Mouse (Mus musculus): ENCODE measurements around the gene Gm7534. TPM values are rescaled to one million over a fixed set of nuclear protein-coding genes. Genes with fewer than 3 reads are reported as not detected.
A peak's percentile ranks its signal among the peaks of the same experiment; 100 is the strongest.

The Gm7534 gene
- not detected in 2 replicates for polyA plus RNA-seq (2015; fragmentation: Nextera tagmentation; extraction: Ambion mirVana)

- 96% methylated on average over 4 of the region's 4 CpGs for WGBS
- no peaks in the 10 kb centered on the region for H3K36me3 ChIP-seq
- no peaks in the 10 kb centered on the region for H3K4me1 ChIP-seq (replicated peaks)
- no peak for ATAC-seq (ENCODE audit: low FRiP score)
- H3K4me3 ChIP-seq, result no peak within 1 kb of the TSS
- no peak within 1 kb of the TSS for H3K9ac ChIP-seq
- H3K9me3 ChIP-seq, result no peaks in the 10 kb centered on the region
- H3K4me2 ChIP-seq, result no peak within 1 kb of the TSS
- H3K27ac ChIP-seq, result no peak within 1 kb of the TSS
- H3K27me3 ChIP-seq, result 0 out of 2 replicates have a peak, but pooled peaks cover 3% of the 10 kb centered on the region
Observed at GRCm38 (mm10) chr4:134202904-134203303, at the start of gene Gm7534. Gm7534 (minus strand) TSS chr4:134203004.

- peak overlapping the region; percentile 84; the same call in 1 of the 2 replicates for H3K27ac ChIP-seq
Observed at GRCm38 (mm10) chr4:134252131-134252910, 49.5 kb upstream of the Gm7534 start.

GRCm38 (mm10) chr4:134251241-134252130 lies 48.7 kb upstream of the Gm7534 start:
- Histone ChIP-seq H3K4me2 (peak overlapping the region; percentile 79), H3K27me3 (peaks cover 100% of the 10 kb centered on the region), H3K36me3 (no peaks in the 10 kb centered on the region), H3K4me3 (peak overlapping the region; percentile 56), H3K4me1 (replicated peaks) (peaks cover 68% of the 10 kb centered on the region), H3K27ac (peak overlapping the region; percentile 84), H3K9me3 (no peaks in the 10 kb centered on the region), H3K9ac (peak overlapping the region; percentile 81)
- WGBS, result under 1% methylated on average over 90 of the region's 91 CpGs
- ATAC-seq (ENCODE audit: low FRiP score), result peak; percentile 61

More at GRCm38 (mm10) chr4:134252131-134252910, 49.5 kb upstream of the Gm7534 start:
- Histone ChIP-seq H3K4me1 (replicated peaks) (peaks cover 70% of the 10 kb centered on the region), H3K27me3 (peaks cover 94% of the 10 kb centered on the region), H3K4me2 (peak overlapping the region; percentile 79), H3K9ac (peak overlapping the region; percentile 81), H3K9me3 (no peaks in the 10 kb centered on the region), H3K36me3 (no peaks in the 10 kb centered on the region), H3K4me3 (peak overlapping the region; percentile 56)
- WGBS, result 3% methylated on average over 22 of the region's 22 CpGs
- ATAC-seq (ENCODE audit: low FRiP score), result no peak

- Histone ChIP-seq H3K27me3 (peaks cover 98% of the 10 kb centered on the region), H3K9ac (peak overlapping the region; percentile 81), H3K4me2 (peak overlapping the region; percentile 79), H3K4me3 (peak overlapping the region; percentile 56), H3K36me3 (no peaks in the 10 kb centered on the region), H3K4me1 (replicated peaks) (peaks cover 68% of the 10 kb centered on the region), H3K27ac (peak overlapping the region; percentile 84), H3K9me3 (no peaks in the 10 kb centered on the region)
- no peak for ATAC-seq (ENCODE audit: low FRiP score)
- WGBS, result 5% methylated on average over 10 of the region's 10 CpGs
Observed at GRCm38 (mm10) chr4:134250930-134251240, 48.1 kb upstream of the Gm7534 start.

GRCm38 (mm10) chr4:134250116-134250929 lies 47.5 kb upstream of the Gm7534 start:
- peak overlapping the region; percentile 56 for H3K4me3 ChIP-seq
- H3K9me3 ChIP-seq, result no peaks in the 10 kb centered on the region
- H3K4me1 ChIP-seq (replicated peaks), result peaks cover 69% of the 10 kb centered on the region
- peak overlapping the region; percentile 81 for H3K9ac ChIP-seq
- no peaks in the 10 kb centered on the region for H3K36me3 ChIP-seq
- ATAC-seq (ENCODE audit: low FRiP score), result no peak
- peak overlapping the region; percentile 79 for H3K4me2 ChIP-seq
- peaks cover 93% of the 10 kb centered on the region for H3K27me3 ChIP-seq
- WGBS, result 7% methylated on average over 27 of the region's 27 CpGs
- H3K27ac ChIP-seq, result no peak overlapping the region; the same call in 1 of the 2 replicates

- no peak for ATAC-seq (ENCODE audit: low FRiP score)
- no peaks in the 10 kb centered on the region for H3K9me3 ChIP-seq
- H3K4me1 ChIP-seq (replicated peaks), result peaks cover 71% of the 10 kb centered on the region
- H3K9ac ChIP-seq, result peak overlapping the region; percentile 66
- H3K4me2 ChIP-seq, result peak overlapping the region; percentile 79
- H3K4me3 ChIP-seq, result peak overlapping the region; percentile 56
- WGBS, result 1% methylated on average over 30 of the region's 30 CpGs
- no peak overlapping the region for H3K27ac ChIP-seq
- H3K27me3 ChIP-seq, result peaks cover 86% of the 10 kb centered on the region
- no peaks in the 10 kb centered on the region for H3K36me3 ChIP-seq
Observed at GRCm38 (mm10) chr4:134249651-134250050, 46.8 kb upstream of the Gm7534 start.

GRCm38 (mm10) chr4:134246719-134247258 lies 44.0 kb upstream of the Gm7534 start, which contains the start of gene Gm30191:
Gm30191 (plus strand) TSS chr4:134246935.
- Histone ChIP-seq H3K4me3 (peak within 1 kb of the TSS; percentile 87), H3K9me3 (no peaks in the 10 kb centered on the region), H3K4me1 (replicated peaks) (peaks cover 57% of the 10 kb centered on the region), H3K4me2 (peak within 1 kb of the TSS; percentile 96), H3K27ac (peak within 1 kb of the TSS; percentile 48; the same call in 1 of the 2 replicates), H3K27me3 (peaks cover 57% of the 10 kb centered on the region), H3K36me3 (no peaks in the 10 kb centered on the region), H3K9ac (peak within 1 kb of the TSS; percentile 90)
- no peak for ATAC-seq (ENCODE audit: low FRiP score)
- 79% methylated on average over 7 of the region's 7 CpGs for WGBS

- H3K9ac ChIP-seq, result no peak overlapping the region
- H3K4me2 ChIP-seq, result peak overlapping the region; percentile 96; the same call in 1 of the 2 replicates
- H3K27ac ChIP-seq, result peak overlapping the region; percentile 48; the same call in 1 of the 2 replicates
- H3K4me3 ChIP-seq, result no peak overlapping the region
- peaks cover 52% of the 10 kb centered on the region for H3K4me1 ChIP-seq (replicated peaks)
- H3K27me3 ChIP-seq, result peaks cover 52% of the 10 kb centered on the region
- ATAC-seq (ENCODE audit: low FRiP score), result 0 out of 2 replicates have a peak, but pooled peaks have one; percentile 1
- WGBS, result 27% methylated on average over 4 of the region's 4 CpGs
- no peaks in the 10 kb centered on the region for H3K9me3 ChIP-seq
- no peaks in the 10 kb centered on the region for H3K36me3 ChIP-seq
Observed at GRCm38 (mm10) chr4:134246256-134246655, 43.5 kb upstream of the Gm7534 start.

GRCm38 (mm10) chr4:134245148-134245843 lies 42.5 kb upstream of the Gm7534 start, which contains the start of gene Zfp593:
Zfp593 (minus strand) TSS chr4:134245592.
- Histone ChIP-seq H3K27ac (peak within 1 kb of the TSS; percentile 48; the same call in 1 of the 2 replicates), H3K4me3 (peak within 1 kb of the TSS; percentile 87), H3K4me2 (peak within 1 kb of the TSS; percentile 96), H3K9me3 (no peaks in the 10 kb centered on the region), H3K4me1 (replicated peaks) (peaks cover 43% of the 10 kb centered on the region), H3K36me3 (no peaks in the 10 kb centered on the region), H3K27me3 (peaks cover 42% of the 10 kb centered on the region), H3K9ac (peak within 1 kb of the TSS; percentile 90)
- ATAC-seq (ENCODE audit: low FRiP score), result peak; percentile 81
- under 1% methylated on average over 57 of the region's 60 CpGs for WGBS

- 92% methylated on average over 17 of the region's 17 CpGs for WGBS
Observed at GRCm38 (mm10) chr4:134243516-134244250, 40.9 kb upstream of the Gm7534 start, which contains the start of gene E130218I03Rik. E130218I03Rik (plus strand) TSS chr4:134243662.

More at GRCm38 (mm10) chr4:134243516-134244250, 40.9 kb upstream of the Gm7534 start, which contains the start of gene E130218I03Rik:
- ATAC-seq (ENCODE audit: low FRiP score), result no peak
- H3K4me2 ChIP-seq, result peak within 1 kb of the TSS; percentile 96
- peak within 1 kb of the TSS; percentile 90 for H3K9ac ChIP-seq
- no peaks in the 10 kb centered on the region for H3K9me3 ChIP-seq
- no peaks in the 10 kb centered on the region for H3K36me3 ChIP-seq
- H3K27ac ChIP-seq, result no peak within 1 kb of the TSS
- peak within 1 kb of the TSS; percentile 87 for H3K4me3 ChIP-seq
- H3K27me3 ChIP-seq, result peaks cover 35% of the 10 kb centered on the region
- peaks cover 33% of the 10 kb centered on the region for H3K4me1 ChIP-seq (replicated peaks)

Measured in hindbrain, embryonic 13.5 days (tissue).